Mouse (Mus musculus) mature B cell (primary cell): ENCODE measurements around the gene Vldlr.

Source experiments
- in situ Hi-C: fragments of 300-500 bp; cut with MboI; formaldehyde crosslinking; loops from 2 replicates; pipeline ENCODE4 v1.14.3; 2019

Vldlr gene

DNA sequence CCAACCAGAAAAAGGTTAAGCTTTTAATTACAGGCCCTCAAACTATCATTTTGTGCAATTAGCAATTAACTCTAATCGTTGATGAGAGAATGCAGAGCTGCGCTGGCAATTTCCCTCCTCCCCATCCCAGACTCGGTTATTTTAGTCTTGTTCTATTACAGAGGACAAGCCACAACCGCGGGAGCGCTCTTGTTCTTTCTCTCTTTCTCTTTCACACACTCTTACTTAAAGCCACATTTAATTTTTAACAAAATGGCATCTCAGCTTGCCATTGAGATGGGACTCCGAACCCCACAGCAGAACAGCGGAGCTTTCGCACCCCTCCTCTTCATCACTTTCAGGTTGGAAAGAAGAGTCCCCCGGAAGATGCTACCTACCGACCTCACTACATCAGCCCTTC, at the start of gene Vldlr:
Gene Vldlr (plus strand): TSS at position 167 of the 400 bp plus-strand sequence.
- in situ Hi-C loops, result no loop called here

DNA sequence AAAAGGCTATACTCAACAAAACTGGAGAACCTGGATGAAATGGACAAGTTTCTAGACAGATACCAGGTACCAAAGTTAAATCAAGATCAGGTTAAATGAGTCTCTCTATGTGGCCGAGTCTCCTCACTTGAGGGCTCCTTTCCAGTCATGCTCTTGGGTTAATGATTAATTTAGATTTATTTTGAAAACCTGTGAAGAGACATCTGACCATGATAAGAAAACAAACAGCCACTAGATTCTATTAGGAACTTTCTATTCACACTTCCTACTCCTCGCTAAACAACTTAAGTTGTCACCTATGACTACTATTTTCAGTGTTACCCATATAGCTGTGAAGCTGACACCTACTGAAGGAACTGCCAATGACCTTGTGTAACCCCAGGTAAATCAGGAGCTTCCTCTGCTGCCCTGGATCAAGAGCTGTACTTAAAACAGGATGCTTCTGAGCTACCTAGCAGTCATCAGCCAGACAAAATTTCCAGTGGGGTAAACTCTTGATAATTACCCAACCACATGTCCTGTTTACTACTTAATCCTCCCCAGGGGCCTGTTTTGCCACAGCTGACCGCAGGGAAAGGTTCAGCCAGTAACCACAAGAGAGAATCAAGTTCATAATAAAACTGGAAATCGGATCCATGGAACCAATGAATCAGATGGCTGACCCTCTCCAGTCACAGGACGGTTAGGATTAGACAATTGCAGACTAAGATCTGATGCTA, 48.5 kb upstream of the Vldlr start:
- in situ Hi-C loops, result no loop called here

DNA sequence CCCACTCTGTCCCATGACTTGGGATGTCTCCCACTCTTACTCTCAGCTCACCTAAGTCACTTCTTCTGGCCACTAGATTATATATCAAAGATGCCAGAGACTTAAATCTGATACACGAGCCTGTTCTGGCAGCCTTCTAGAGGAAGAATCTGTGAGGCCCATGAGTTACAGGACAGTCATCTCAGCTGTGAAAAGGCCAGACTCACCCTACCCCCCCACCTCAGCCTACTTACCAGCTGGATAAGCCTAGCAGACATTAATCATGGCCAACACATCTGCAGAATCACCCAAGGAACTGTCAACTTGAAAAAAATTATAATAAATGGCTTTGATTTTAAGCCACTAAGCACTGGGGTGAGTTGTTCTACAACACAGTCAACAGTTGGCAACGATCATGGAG, 42.4 kb upstream of the Vldlr start:
- in situ Hi-C loops, result no loop called here

- in situ Hi-C loops, result no loop called here
These were observed 40.7 kb upstream of the Vldlr start for GRCm38 (mm10) chr19:27175617-27176016.

- in situ Hi-C loops, result no loop called here
These were observed 39.7 kb upstream of the Vldlr start for GRCm38 (mm10) chr19:27176558-27176957.

DNA sequence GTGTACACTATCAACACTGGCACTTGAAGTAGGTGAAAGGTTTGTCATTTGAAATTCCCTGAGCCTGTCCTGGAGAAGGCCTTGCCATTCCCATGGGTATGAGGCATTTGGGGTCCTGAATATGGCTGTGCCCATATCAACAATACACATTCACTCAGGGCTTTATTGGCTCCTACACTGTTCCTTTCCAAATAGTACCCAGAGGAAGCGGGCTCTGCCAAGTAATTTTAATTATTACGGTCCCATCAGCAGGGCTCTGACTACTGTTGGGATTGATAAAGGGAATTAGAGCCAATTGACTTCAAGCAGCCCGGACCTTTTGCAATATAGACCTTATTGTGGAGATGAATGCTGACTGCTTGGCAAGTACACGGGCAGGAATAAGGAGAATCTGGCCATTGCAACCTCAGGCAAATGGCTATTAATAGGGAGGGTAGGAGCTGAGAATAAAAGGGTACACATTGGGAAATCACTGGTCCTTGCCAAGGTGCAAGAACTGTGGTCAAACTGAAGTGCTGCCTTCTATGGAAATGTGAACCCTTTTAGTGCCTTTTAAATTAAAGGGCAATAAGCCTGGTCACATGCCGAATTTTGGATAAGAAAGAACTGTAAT, 38.0 kb upstream of the Vldlr start:
- in situ Hi-C loops, result no loop called here

DNA sequence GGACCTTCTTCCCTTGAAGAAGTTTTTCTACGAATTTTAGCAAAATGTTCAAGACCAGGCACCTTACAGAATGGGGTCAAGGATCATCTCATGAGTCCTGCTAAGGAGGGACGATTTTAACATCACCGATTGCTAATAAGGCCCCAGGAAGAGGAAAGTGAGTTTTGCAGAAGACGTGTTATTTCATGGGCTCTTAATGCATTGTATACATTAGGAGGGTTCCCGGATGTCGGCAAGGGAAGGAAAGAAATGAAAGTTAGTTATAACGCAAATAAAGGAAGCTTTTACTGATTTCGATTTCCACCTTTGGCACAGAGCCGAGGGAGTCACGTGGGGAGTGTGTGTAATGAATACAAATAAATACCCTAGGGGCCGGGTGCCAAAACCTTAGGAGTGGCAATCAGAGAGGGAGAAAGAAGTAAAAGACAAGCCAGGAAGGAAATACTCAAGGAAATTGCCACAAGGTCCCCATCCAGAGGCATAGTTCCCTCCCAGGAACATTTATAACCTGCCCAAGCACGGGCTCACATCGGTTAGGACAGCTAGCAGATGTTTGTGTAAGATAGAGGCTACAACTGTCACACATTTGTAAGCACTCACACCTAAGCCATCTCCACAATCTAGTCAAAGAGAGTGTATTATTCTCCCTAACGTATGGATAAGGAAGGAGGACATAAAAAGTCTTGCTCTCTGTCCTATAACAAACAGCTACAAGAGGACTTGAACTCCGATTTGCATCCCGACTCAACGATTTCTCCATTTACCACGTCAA, 35.7 kb upstream of the Vldlr start:
- in situ Hi-C loops, result no loop called here

GRCm38 (mm10) chr19:27183511-27183910, 32.8 kb upstream of the Vldlr start:
- in situ Hi-C loops, result no loop called here

DNA sequence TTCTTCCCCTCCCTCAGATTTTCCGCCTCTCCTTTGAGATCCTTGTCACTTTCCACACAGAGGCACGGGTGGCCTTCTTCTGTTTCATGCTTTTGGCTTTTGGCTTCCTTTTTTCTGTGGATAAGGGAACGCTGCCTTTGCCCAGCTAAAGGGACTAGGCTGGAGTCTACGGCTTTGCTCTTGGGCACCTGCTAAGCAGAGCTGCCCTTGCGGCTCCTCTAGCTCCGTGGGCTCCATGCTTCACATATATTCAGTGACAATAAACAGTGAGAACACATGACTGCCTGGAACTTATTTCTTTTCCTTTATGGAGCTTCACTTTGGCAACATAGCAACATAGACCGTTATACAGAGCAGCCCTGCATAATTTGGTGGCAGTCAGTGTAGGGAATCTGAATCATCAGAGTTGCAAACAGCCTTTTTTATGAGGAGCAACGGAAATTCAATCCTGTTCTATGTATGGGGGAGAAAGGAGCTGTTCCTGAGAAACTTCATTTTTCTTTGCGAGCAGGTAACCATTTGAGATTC, 12.5 kb upstream of the Vldlr start:
- in situ Hi-C loops, result no loop called here

- in situ Hi-C loops, result no loop called here
These were observed 5.3 kb upstream of the Vldlr start for GRCm38 (mm10) chr19:27210991-27211390.

DNA sequence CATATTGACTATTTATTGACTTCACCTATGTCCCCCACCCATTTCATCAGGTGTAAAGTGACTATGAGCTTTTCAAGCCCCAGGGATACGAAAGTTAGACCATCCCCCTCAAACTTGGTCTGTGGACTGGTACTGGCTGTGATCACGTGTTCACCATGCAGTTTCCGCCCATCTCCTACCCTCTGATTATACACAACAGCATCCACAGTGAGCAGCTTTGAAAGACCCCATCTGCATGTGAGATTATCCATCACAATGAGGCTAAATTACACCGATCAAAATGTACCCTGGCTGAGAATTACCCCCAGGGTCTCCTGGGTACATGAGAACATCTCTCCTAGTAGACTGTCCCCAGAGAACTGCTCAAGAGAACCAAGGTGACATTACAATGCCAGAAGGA, 688 bp upstream of the Vldlr start:
- in situ Hi-C loops, result no loop called here

- in situ Hi-C loops, result no loop called here
These were observed 601 bp downstream of the Vldlr start for GRCm38 (mm10) chr19:27216767-27217403.

DNA sequence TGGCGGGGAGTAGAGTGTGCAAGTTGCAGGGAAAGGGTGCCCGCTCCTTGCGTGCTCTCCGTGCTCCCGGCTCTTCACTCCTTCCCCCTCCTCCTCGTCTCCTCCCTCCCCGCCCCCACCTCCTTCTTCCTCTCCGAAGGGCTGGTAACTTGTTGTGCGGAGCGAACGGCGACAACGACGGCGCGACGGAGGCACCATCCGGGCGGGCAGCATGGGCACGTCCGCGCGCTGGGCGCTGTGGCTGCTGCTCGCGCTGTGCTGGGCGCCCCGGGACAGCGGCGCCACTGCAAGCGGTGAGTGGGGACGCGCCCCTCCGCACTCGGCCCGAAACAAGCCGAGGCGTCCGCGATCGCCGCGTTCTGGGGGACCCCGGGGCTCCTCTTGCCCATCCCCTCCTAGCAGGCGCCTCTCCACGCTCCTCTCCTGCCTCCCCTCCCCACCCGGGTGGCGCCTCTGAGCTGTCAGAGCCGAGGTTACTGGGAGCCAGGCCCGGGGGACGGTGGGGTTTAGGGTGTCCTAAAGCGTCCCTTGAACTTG, 1.2 kb downstream of the Vldlr start:
- in situ Hi-C loops, result no loop called here

DNA sequence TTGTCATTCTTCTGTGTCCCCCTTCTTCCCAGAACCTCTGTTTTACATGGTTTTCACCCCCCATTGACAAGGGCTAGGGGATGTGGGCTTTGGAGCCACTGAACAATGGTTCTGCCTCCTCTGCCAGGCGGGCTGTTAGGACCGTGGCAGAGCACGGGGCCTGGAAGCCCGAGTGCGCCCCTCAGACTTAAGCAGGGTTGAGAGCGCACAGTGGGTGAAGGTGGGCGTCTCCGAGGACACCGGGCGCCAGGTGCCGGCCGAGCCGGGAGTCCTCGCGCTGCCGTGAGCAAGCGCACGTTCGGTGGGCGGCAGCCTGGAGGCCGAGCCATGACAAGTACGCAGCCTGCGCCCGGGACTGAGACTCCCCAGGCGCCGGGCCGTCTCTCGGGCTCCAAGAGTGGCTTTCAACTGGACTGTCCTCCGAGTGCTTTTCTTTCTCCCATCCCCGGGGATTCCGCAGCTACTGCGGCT, 1.7 kb downstream of the Vldlr start:
- in situ Hi-C loops, result no loop called here

DNA sequence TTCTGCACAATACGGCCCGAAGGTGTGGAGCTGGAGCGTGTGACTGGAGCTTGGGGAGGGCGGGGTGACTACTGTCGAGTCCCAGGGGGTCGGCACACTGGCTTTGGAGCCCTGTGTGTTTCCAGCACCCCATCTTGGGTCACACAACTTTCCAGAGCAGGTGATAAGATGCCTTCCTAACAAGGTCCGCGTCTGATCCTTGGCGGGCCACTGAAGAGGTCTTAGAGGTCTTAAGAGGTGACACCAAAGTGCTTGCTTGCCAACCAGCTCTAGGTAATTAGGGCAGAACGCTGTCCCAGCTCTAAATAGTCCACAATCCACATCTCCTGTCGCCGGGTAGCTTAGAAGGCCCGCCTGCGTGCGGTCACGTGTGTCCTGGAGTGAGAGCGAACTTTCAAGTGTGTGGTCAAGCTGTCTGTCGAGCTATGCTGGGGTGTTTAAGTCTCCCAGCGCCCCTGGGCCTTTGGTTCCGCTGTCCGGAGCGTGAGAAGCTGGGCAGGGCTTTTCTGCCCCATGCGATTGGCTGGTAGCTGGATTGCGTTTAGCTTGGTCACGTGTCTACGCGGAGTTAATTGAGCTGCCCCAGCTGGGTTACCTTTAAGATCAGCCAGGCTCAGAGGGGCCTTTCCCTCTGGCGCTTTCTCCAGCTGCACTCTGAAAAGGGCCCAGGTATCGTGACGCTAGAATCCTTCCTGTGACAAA, 2.4 kb downstream of the Vldlr start:
- in situ Hi-C loops, result no loop called here

- in situ Hi-C loops, result no loop called here
These were observed 3.3 kb downstream of the Vldlr start for GRCm38 (mm10) chr19:27219586-27219985.

GRCm38 (mm10) chr19:27223046-27223445, 6.8 kb downstream of the Vldlr start:
- in situ Hi-C loops, result no loop called here

DNA sequence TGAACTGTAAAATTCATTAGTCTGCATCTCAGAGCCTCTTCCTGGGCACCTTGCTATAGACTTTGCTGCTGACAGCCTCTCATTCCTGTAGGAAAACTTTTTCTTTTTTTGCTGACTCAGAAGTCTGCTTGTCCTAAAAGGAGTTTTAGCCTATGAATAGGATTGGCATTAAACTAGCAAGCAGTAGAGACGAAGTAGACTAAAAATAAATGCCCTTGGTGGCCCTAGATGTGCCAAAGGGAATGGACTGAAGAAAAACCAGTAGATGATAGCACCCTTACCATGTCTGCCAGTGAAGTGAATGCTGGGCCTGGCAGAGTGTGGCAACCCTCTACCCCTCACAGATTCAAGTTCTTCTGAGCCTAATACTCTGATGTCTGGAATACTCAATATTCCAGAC, 8.1 kb downstream of the Vldlr start:
- in situ Hi-C loops, result no loop called here

DNA sequence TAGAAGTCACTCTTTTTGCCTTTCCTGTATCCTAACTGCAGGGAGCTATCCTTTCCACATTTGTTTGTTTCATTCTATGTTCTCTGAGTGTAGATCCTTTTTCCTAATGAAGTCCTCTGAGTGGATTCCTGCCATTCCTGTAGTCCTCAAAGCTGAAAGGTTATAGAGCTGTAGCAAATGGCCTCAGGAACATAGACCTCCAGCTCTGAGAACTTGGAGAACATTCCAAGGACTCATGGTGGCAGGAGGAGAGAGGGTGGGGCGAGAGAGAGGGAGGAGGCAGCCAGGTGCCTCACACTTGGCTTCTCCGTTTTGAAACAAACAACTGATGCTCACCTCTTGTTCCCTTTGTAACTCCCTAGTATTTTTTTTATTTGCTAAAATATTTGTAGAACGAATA, 10.3 kb downstream of the Vldlr start:
- in situ Hi-C loops, result no loop called here

DNA sequence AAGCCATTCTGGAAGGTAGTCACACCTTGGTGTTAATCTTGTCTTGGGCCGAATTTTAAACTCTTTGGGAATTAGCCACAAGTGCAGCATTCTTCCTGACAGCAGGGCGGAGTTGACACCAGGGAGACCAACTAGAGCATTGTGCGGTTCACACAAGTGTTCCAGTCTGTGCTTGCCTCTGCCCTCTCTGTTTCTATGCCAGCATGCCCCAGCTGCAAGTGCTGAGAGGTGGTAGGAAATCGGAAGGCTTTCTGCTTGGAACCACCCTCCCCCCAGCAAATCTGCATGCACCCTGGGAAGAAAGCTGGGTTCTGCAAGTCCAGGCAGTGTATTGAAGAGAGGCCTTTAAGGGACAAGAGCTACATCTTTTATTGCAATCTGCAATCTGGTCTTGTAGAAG, 10.8 kb downstream of the Vldlr start:
- in situ Hi-C loops, result no loop called here

GRCm38 (mm10) chr19:27228254-27228653, 12.0 kb downstream of the Vldlr start:
- in situ Hi-C loops, result no loop called here
